Mouse (Mus musculus): Measurements from ENCODE around the gene Cand1. TPM values are rescaled to one million over a fixed set of nuclear protein-coding genes. Genes with fewer than 3 reads are reported as not detected.

Gene Cand1
- polyA plus RNA-seq, 1 experiment from 2014 or later: 79.5 TPM

GRCm38 (mm10) chr10:119262821-119263220, 23.0 kb upstream of the Cand1 start:
- WGBS: 70% methylated on average over 5 of the region's 5 CpGs
- Histone ChIP-seq H3K4me3 (ENCODE audit: low read depth, low read length) (no peak overlapping the region), H3K36me3 (ENCODE audit: control insufficient read depth, insufficient read depth, low read length) (no peaks in the 10 kb centered on the region), H3K4me1 (ENCODE audit: control insufficient read depth, insufficient read depth, low read length) (no peaks in the 10 kb centered on the region), H3K27ac (ENCODE audit: low read length) (no peak overlapping the region), H3K9me3 (ENCODE audit: control insufficient read depth, low read depth, low read length) (no peaks in the 10 kb centered on the region), H3K9ac (replicated peaks; ENCODE audit: low read depth, low read length) (no peak overlapping the region), H3K27me3 (ENCODE audit: control insufficient read depth, insufficient read depth, low read length) (no peaks in the 10 kb centered on the region), H3K4me2 (replicated peaks; ENCODE audit: low read depth, low read length) (no peak overlapping the region)
- ATAC-seq (ENCODE audit: insufficient number of reproducible peaks, insufficient read depth, low FRiP score, low read depth): no peak

GRCm38 (mm10) chr10:119257876-119258275, 18.0 kb upstream of the Cand1 start:
- H3K4me2 ChIP-seq (replicated peaks; ENCODE audit: low read depth, low read length): no peak overlapping the region
- no peaks in the 10 kb centered on the region for H3K4me1 ChIP-seq (ENCODE audit: control insufficient read depth, insufficient read depth, low read length)
- no peak overlapping the region for H3K9ac ChIP-seq (replicated peaks; ENCODE audit: low read depth, low read length)
- no peaks in the 10 kb centered on the region for H3K9me3 ChIP-seq (ENCODE audit: control insufficient read depth, low read depth, low read length)
- H3K27me3 ChIP-seq (ENCODE audit: control insufficient read depth, insufficient read depth, low read length): no peaks in the 10 kb centered on the region
- WGBS: 78% methylated on average over 4 of the region's 4 CpGs
- no peak for ATAC-seq (ENCODE audit: insufficient number of reproducible peaks, insufficient read depth, low FRiP score, low read depth)
- H3K4me3 ChIP-seq (ENCODE audit: low read depth, low read length): no peak overlapping the region
- no peaks in the 10 kb centered on the region for H3K36me3 ChIP-seq (ENCODE audit: control insufficient read depth, insufficient read depth, low read length)
- no peak overlapping the region for H3K27ac ChIP-seq (ENCODE audit: low read length)

- 0 out of 2 replicates have a peak, but pooled peaks cover 4% of the 10 kb centered on the region for H3K4me1 ChIP-seq (ENCODE audit: control insufficient read depth, insufficient read depth, low read length)
- no peak for ATAC-seq (ENCODE audit: insufficient number of reproducible peaks, insufficient read depth, low FRiP score, low read depth)
- WGBS: 85% methylated on average over 14 of the region's 14 CpGs
- no peak overlapping the region for H3K27ac ChIP-seq (ENCODE audit: low read length)
- H3K4me2 ChIP-seq (replicated peaks; ENCODE audit: low read depth, low read length): no peak overlapping the region
- no peaks in the 10 kb centered on the region for H3K36me3 ChIP-seq (ENCODE audit: control insufficient read depth, insufficient read depth, low read length)
- no peaks in the 10 kb centered on the region for H3K9me3 ChIP-seq (ENCODE audit: control insufficient read depth, low read depth, low read length)
- no peak overlapping the region for H3K4me3 ChIP-seq (ENCODE audit: low read depth, low read length)
- no peak overlapping the region for H3K9ac ChIP-seq (replicated peaks; ENCODE audit: low read depth, low read length)
- no peaks in the 10 kb centered on the region for H3K27me3 ChIP-seq (ENCODE audit: control insufficient read depth, insufficient read depth, low read length)
These were observed 4.3 kb upstream of the Cand1 start for GRCm38 (mm10) chr10:119244146-119244545.

- ATAC-seq (ENCODE audit: insufficient number of reproducible peaks, insufficient read depth, low FRiP score, low read depth): no peak
- Histone ChIP-seq H3K4me1 (ENCODE audit: control insufficient read depth, insufficient read depth, low read length) (peaks cover 15% of the 10 kb centered on the region), H3K27me3 (ENCODE audit: control insufficient read depth, insufficient read depth, low read length) (no peaks in the 10 kb centered on the region), H3K36me3 (ENCODE audit: control insufficient read depth, insufficient read depth, low read length) (0 out of 2 replicates have a peak, but pooled peaks cover 1% of the 10 kb centered on the region), H3K9ac (replicated peaks; ENCODE audit: low read depth, low read length) (peak overlapping the region; percentile 62), H3K9me3 (ENCODE audit: control insufficient read depth, low read depth, low read length) (no peaks in the 10 kb centered on the region), H3K4me3 (ENCODE audit: low read depth, low read length) (peak overlapping the region; percentile 99), H3K27ac (ENCODE audit: low read length) (peak overlapping the region; percentile 92), H3K4me2 (replicated peaks; ENCODE audit: low read depth, low read length) (peak overlapping the region; percentile 59)
- 5% methylated on average over 9 of the region's 9 CpGs for WGBS
These were observed 851 bp upstream of the Cand1 start for GRCm38 (mm10) chr10:119240722-119241089.

- H3K4me1 ChIP-seq (ENCODE audit: control insufficient read depth, insufficient read depth, low read length): peaks cover 15% of the 10 kb centered on the region
- H3K27ac ChIP-seq (ENCODE audit: low read length): peak overlapping the region; percentile 99
- 0% methylated on average over 30 of the region's 37 CpGs for WGBS
- no peaks in the 10 kb centered on the region for H3K27me3 ChIP-seq (ENCODE audit: control insufficient read depth, insufficient read depth, low read length)
- peak; percentile 53; the same call in 1 of the 2 replicates for ATAC-seq (ENCODE audit: insufficient number of reproducible peaks, insufficient read depth, low FRiP score, low read depth)
- 0 out of 2 replicates have a peak, but pooled peaks cover 3% of the 10 kb centered on the region for H3K36me3 ChIP-seq (ENCODE audit: control insufficient read depth, insufficient read depth, low read length)
- H3K4me2 ChIP-seq (replicated peaks; ENCODE audit: low read depth, low read length): peak overlapping the region; percentile 89; the same call in 1 of the 2 replicates
- H3K9ac ChIP-seq (replicated peaks; ENCODE audit: low read depth, low read length): peak overlapping the region; percentile 84
- peak overlapping the region; percentile 99 for H3K4me3 ChIP-seq (ENCODE audit: low read depth, low read length)
- no peaks in the 10 kb centered on the region for H3K9me3 ChIP-seq (ENCODE audit: control insufficient read depth, low read depth, low read length)
These were observed 254 bp downstream of the Cand1 start for GRCm38 (mm10) chr10:119239633-119239968.

GRCm38 (mm10) chr10:119238985-119239631, 747 bp downstream of the Cand1 start:
- Histone ChIP-seq H3K9ac (replicated peaks; ENCODE audit: low read depth, low read length) (peak overlapping the region; percentile 84), H3K4me1 (ENCODE audit: control insufficient read depth, insufficient read depth, low read length) (peaks cover 15% of the 10 kb centered on the region), H3K27me3 (ENCODE audit: control insufficient read depth, insufficient read depth, low read length) (no peaks in the 10 kb centered on the region), H3K4me3 (ENCODE audit: low read depth, low read length) (peak overlapping the region; percentile 99), H3K36me3 (ENCODE audit: control insufficient read depth, insufficient read depth, low read length) (0 out of 2 replicates have a peak, but pooled peaks cover 3% of the 10 kb centered on the region), H3K27ac (ENCODE audit: low read length) (peak overlapping the region; percentile 99), H3K4me2 (replicated peaks; ENCODE audit: low read depth, low read length) (peak overlapping the region; percentile 89), H3K9me3 (ENCODE audit: control insufficient read depth, low read depth, low read length) (no peaks in the 10 kb centered on the region)
- under 1% methylated on average over 46 of the region's 54 CpGs for WGBS
- ATAC-seq (ENCODE audit: insufficient number of reproducible peaks, insufficient read depth, low FRiP score, low read depth): peak; percentile 20

- Histone ChIP-seq H3K27ac (ENCODE audit: low read length) (no peak overlapping the region), H3K4me3 (ENCODE audit: low read depth, low read length) (no peak overlapping the region), H3K4me2 (replicated peaks; ENCODE audit: low read depth, low read length) (no peak overlapping the region), H3K4me1 (ENCODE audit: control insufficient read depth, insufficient read depth, low read length) (peaks cover 13% of the 10 kb centered on the region; the same call in 1 of the 2 replicates), H3K9ac (replicated peaks; ENCODE audit: low read depth, low read length) (no peak overlapping the region), H3K9me3 (ENCODE audit: control insufficient read depth, low read depth, low read length) (no peaks in the 10 kb centered on the region), H3K36me3 (ENCODE audit: control insufficient read depth, insufficient read depth, low read length) (peaks cover 4% of the 10 kb centered on the region; the same call in 1 of the 2 replicates), H3K27me3 (ENCODE audit: control insufficient read depth, insufficient read depth, low read length) (no peaks in the 10 kb centered on the region)
- ATAC-seq (ENCODE audit: insufficient number of reproducible peaks, insufficient read depth, low FRiP score, low read depth): no peak
- WGBS: 72% methylated on average over 5 of the region's 5 CpGs
These were observed 8.3 kb downstream of the Cand1 start for GRCm38 (mm10) chr10:119231526-119231925.

GRCm38 (mm10) chr10:119230703-119231102, 9.2 kb downstream of the Cand1 start:
- peaks cover 9% of the 10 kb centered on the region for H3K36me3 ChIP-seq (ENCODE audit: control insufficient read depth, insufficient read depth, low read length)
- no peak overlapping the region for H3K9ac ChIP-seq (replicated peaks; ENCODE audit: low read depth, low read length)
- H3K9me3 ChIP-seq (ENCODE audit: control insufficient read depth, low read depth, low read length): no peaks in the 10 kb centered on the region
- H3K4me1 ChIP-seq (ENCODE audit: control insufficient read depth, insufficient read depth, low read length): peaks cover 13% of the 10 kb centered on the region; the same call in 1 of the 2 replicates
- ATAC-seq (ENCODE audit: insufficient number of reproducible peaks, insufficient read depth, low FRiP score, low read depth): no peak
- 85% methylated on average over 4 of the region's 4 CpGs for WGBS
- no peak overlapping the region for H3K4me3 ChIP-seq (ENCODE audit: low read depth, low read length)
- H3K27me3 ChIP-seq (ENCODE audit: control insufficient read depth, insufficient read depth, low read length): no peaks in the 10 kb centered on the region
- no peak overlapping the region for H3K27ac ChIP-seq (ENCODE audit: low read length)
- H3K4me2 ChIP-seq (replicated peaks; ENCODE audit: low read depth, low read length): no peak overlapping the region

All from stomach, embryonic 14.5 days (tissue).